Mouse (Mus musculus) liver, adult 2 months (tissue): ENCODE results near the gene Adarb1. TPM values are rescaled to one million over a fixed set of nuclear protein-coding genes. Genes with fewer than 3 reads are reported as not detected.

Source experiments
- DNase-seq: peaks from one replicate; pipeline ENCODE4 v3.0.0-alpha.2; 2011; ENCODE audit warnings: low read depth, low spot score; ENCODE audit errors: extremely low read depth
- H3K27ac ChIP-seq: fragments of 200-500 bp; replicated peaks from 2 replicates; pipeline ENCODE4 v1.5.1; 2012; ENCODE audit warnings: low read depth, mild to moderate bottlenecking, control low read depth, inconsistent platforms, low read length; ENCODE audit not compliant: insufficient read depth
- H3K27me3 ChIP-seq: fragments of 200-500 bp; 2 replicates; pipeline ENCODE4 v1.6.1; 2012; ENCODE audit warnings: mild to moderate bottlenecking, moderate library complexity, low read length, inconsistent platforms; ENCODE audit not compliant: control insufficient read depth, insufficient read depth
- H3K36me3 ChIP-seq: fragments of 200-500 bp; 2 replicates; pipeline ENCODE4 v1.6.1; 2012; ENCODE audit warnings: low read length, inconsistent platforms; ENCODE audit not compliant: control insufficient read depth, insufficient read depth
- H3K4me1 ChIP-seq: fragments of 200-500 bp; 2 replicates; pipeline ENCODE4 v1.6.1; 2011; ENCODE audit warnings: low read length; ENCODE audit not compliant: control insufficient read depth, insufficient read depth
- H3K4me3 ChIP-seq: fragments of 200-500 bp; 2 replicates; pipeline ENCODE4 v1.5.1; 2011; ENCODE audit warnings: low read depth, mild to moderate bottlenecking, control low read depth, low read length, moderate library complexity; ENCODE audit not compliant: insufficient read depth
- H3K79me2 ChIP-seq: fragments of 200-500 bp; 2 replicates; pipeline ENCODE4 v1.6.1; 2012; ENCODE audit warnings: inconsistent platforms, mild to moderate bottlenecking, low read length, moderate library complexity; ENCODE audit not compliant: control insufficient read depth, insufficient read depth
- H3K9ac ChIP-seq: fragments of 200-500 bp; 2 replicates; pipeline ENCODE4 v1.6.1; 2012; ENCODE audit warnings: low read depth, mild to moderate bottlenecking, control low read depth, inconsistent platforms, low read length
- CTCF ChIP-seq: fragments of 200-500 bp; IDR thresholded peaks from 2 replicates; pipeline ENCODE4 v1.5.1; 2011; ENCODE audit warnings: low read depth, low read length, control low read depth
- POLR2A ChIP-seq: fragments of 200-500 bp; IDR thresholded peaks from 2 replicates; pipeline ENCODE4 v1.6.1; 2011; ENCODE audit warnings: low read length, control low read depth; ENCODE audit not compliant: insufficient read depth; ENCODE audit errors: extremely low read depth
- WGBS: fragments of 180-500 bp; shearing (Covaris S2); methylation state at CpG from one replicate; pipeline ENCODE4 v1.1.7; 2018; 5-methylcytosine and 5-hydroxymethylcytosine counted together
- polyA plus RNA-seq: library from polyadenylated mRNA; depleted of rRNA; stranded (reverse); fragments of >200 nt; gene quantifications from 2 replicates; pipeline ENCODE4 v1.2.3, GENCODE M21; 2012
- total RNA-seq: library from RNA; depleted of rRNA; stranded (reverse); fragments of >200 nt; gene quantifications from 2 replicates; pipeline ENCODE4 v1.2.3, GENCODE M21; 2014

The Adarb1 gene
- total and polyA plus RNA-seq, 2 experiments: 4.6 to 12.2 TPM

GRCm38 (mm10) chr10:77417240-77418102 is 599 bp downstream of the Adarb1 start:
- H3K36me3 ChIP-seq: no peaks in the 10 kb centered on the region
- peaks cover 22% of the 10 kb centered on the region for H3K79me2 ChIP-seq
- H3K9ac ChIP-seq: peak overlapping the region; percentile 98
- under 1% methylated on average over 70 of the region's 70 CpGs for WGBS
- H3K27ac ChIP-seq: peak overlapping the region; percentile 54; the same call in 1 of the 2 replicates
- DNase-seq: no peak
- H3K4me3 ChIP-seq: peak overlapping the region; percentile 96
- H3K27me3 ChIP-seq: no peaks in the 10 kb centered on the region
- TF ChIP-seq CTCF (no peak), POLR2A (no peak)
- H3K4me1 ChIP-seq: peaks cover 10% of the 10 kb centered on the region

GRCm38 (mm10) chr10:77416666-77417239 is 1.3 kb downstream of the Adarb1 start:
- Histone ChIP-seq H3K27me3 (no peaks in the 10 kb centered on the region), H3K4me1 (peaks cover 10% of the 10 kb centered on the region), H3K36me3 (no peaks in the 10 kb centered on the region), H3K79me2 (peaks cover 22% of the 10 kb centered on the region), H3K27ac (no peak overlapping the region), H3K4me3 (peak overlapping the region; percentile 96), H3K9ac (peak overlapping the region; percentile 98)
- TF ChIP-seq CTCF: no peak
- no peak for TF ChIP-seq POLR2A
- DNase-seq: no peak
- 33% methylated on average over 24 of the region's 24 CpGs for WGBS

- H3K4me3 ChIP-seq: no peak overlapping the region
- H3K4me1 ChIP-seq: peaks cover 10% of the 10 kb centered on the region
- H3K79me2 ChIP-seq: peaks cover 27% of the 10 kb centered on the region
- no peaks in the 10 kb centered on the region for H3K36me3 ChIP-seq
- no peaks in the 10 kb centered on the region for H3K27me3 ChIP-seq
- H3K9ac ChIP-seq: no peak overlapping the region
- no peak for TF ChIP-seq CTCF
- TF ChIP-seq POLR2A: no peak
- WGBS: 89% methylated on average over 5 of the region's 5 CpGs
- no peak for DNase-seq
- no peak overlapping the region for H3K27ac ChIP-seq
Observed at GRCm38 (mm10) chr10:77415867-77416266, 2.2 kb downstream of the Adarb1 start.

GRCm38 (mm10) chr10:77413791-77414190 is 4.3 kb downstream of the Adarb1 start:
- peaks cover 27% of the 10 kb centered on the region for H3K79me2 ChIP-seq
- H3K27me3 ChIP-seq: no peaks in the 10 kb centered on the region
- no peaks in the 10 kb centered on the region for H3K36me3 ChIP-seq
- TF ChIP-seq POLR2A (no peak), CTCF (no peak)
- no peak overlapping the region for H3K27ac ChIP-seq
- no peak overlapping the region for H3K9ac ChIP-seq
- DNase-seq: no peak
- no peak overlapping the region for H3K4me3 ChIP-seq
- H3K4me1 ChIP-seq: peaks cover 10% of the 10 kb centered on the region
- 81% methylated on average over 2 of the region's 2 CpGs for WGBS

GRCm38 (mm10) chr10:77409154-77409553 is 8.9 kb downstream of the Adarb1 start:
- TF ChIP-seq CTCF (no peak), POLR2A (no peak)
- H3K4me3 ChIP-seq: no peak overlapping the region
- peaks cover 14% of the 10 kb centered on the region; the same call in 1 of the 2 replicates for H3K79me2 ChIP-seq
- H3K27me3 ChIP-seq: no peaks in the 10 kb centered on the region
- DNase-seq: peak; percentile 16
- H3K4me1 ChIP-seq: peaks cover 11% of the 10 kb centered on the region
- no peak overlapping the region for H3K9ac ChIP-seq
- 72% methylated on average over 2 of the region's 2 CpGs for WGBS
- no peak overlapping the region for H3K27ac ChIP-seq
- H3K36me3 ChIP-seq: no peaks in the 10 kb centered on the region
